In genomic region chr6:97392912-97393311, GRCm38 (mm10) we compare ENCODE assay signal across 26 mouse cellular contexts.
"Had no signal": no experiment of that assay in that cellular context is flagged by ENCODE, and none has a peak within 500 bp of the region (broad histone marks: within the 10 kb centered on the region; RNA-seq: fewer than 3 reads in every experiment).

No protein-coding gene starts in this region.

- H3K9ac ChIP-seq: heart, embryonic 13.5 days; heart, embryonic 15.5 days; hindbrain, embryonic 13.5 days; hindbrain, embryonic 15.5 days; kidney, embryonic 15.5 days; limb, embryonic 12.5 days; liver, embryonic 13.5 days; liver, embryonic 15.5 days had no signal

- ATAC-seq: hindbrain, postnatal 0 days; intestine, embryonic 16.5 days had no signal

- H3K4me1 ChIP-seq: liver, embryonic 13.5 days had no signal

- H3K27me3 ChIP-seq: heart, embryonic 15.5 days; hindbrain, embryonic 13.5 days; hindbrain, embryonic 15.5 days; kidney, embryonic 15.5 days; limb, embryonic 12.5 days; liver, embryonic 13.5 days; liver, embryonic 15.5 days had no signal

- H3K36me3 ChIP-seq: heart, embryonic 13.5 days; heart, embryonic 15.5 days; hindbrain, embryonic 13.5 days; hindbrain, embryonic 15.5 days; kidney, embryonic 15.5 days; limb, embryonic 10.5 days; limb, embryonic 12.5 days; liver, embryonic 13.5 days; liver, embryonic 15.5 days had no signal

- H3K27ac ChIP-seq: heart, adult 2 months; heart, embryonic 13.5 days; heart, embryonic 15.5 days; hindbrain, embryonic 13.5 days; hindbrain, embryonic 15.5 days; hindbrain, postnatal 0 days; kidney, embryonic 15.5 days; kidney, postnatal 0 days; limb, embryonic 10.5 days; limb, embryonic 12.5 days; liver, embryonic 13.5 days; liver, embryonic 15.5 days had no signal

- H3K4me2 ChIP-seq: heart, embryonic 11.5 days; heart, embryonic 13.5 days; heart, embryonic 15.5 days; hindbrain, embryonic 13.5 days; hindbrain, embryonic 15.5 days; kidney, embryonic 15.5 days; limb, embryonic 12.5 days; liver, embryonic 11.5 days; liver, embryonic 13.5 days; liver, embryonic 15.5 days had no signal

- H3K9me3 ChIP-seq: heart, embryonic 13.5 days; heart, embryonic 15.5 days; hindbrain, embryonic 13.5 days; hindbrain, embryonic 15.5 days; kidney, embryonic 15.5 days; limb, embryonic 10.5 days; limb, embryonic 12.5 days; liver, embryonic 13.5 days; liver, embryonic 15.5 days had no signal

- DNase-seq: gastrocnemius, postnatal 14 days; gastrocnemius, postnatal 36 days; heart, adult 2 months; heart, postnatal 14 days; heart, postnatal 36 days; kidney, adult 11 months; kidney, adult 2 months; kidney, adult 9 months; kidney, postnatal 14 days; kidney, postnatal 36 days; layer of hippocampus, postnatal 36 days; liver; liver, embryonic 13.5 days had no signal

- H3K4me3 ChIP-seq: heart, adult 2 months; heart, embryonic 13.5 days; heart, embryonic 15.5 days; hindbrain, embryonic 13.5 days; hindbrain, embryonic 15.5 days; kidney, embryonic 15.5 days; limb, embryonic 10.5 days; limb, embryonic 12.5 days; liver, embryonic 13.5 days; liver, embryonic 15.5 days had no signal
